Mouse (Mus musculus): ENCODE data around the gene Diaph2.

DNA sequence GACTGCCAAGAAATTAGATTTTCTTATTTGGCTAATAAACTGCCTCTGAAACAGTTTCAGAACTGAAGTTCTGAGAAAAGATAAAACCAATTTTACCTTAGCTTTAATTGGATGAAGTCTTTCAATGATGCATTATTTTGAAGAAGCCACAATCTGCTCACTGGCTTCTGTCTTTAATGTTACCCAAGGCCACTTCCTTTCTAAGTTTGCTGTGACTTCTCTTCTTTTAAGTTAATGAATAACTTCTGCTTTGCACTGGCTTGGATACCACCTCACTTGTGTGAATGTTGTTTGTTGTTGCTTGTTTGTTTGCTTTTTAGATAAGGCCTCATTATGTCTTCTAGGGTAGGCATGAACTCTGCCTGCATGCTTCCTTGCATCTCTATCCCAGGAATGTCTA, 10.3 kb upstream of the Diaph2 start:
- TF ChIP-seq CTCF (IDR thresholded peaks at IDR 0.05; ENCODE audit: control insufficient read depth, insufficient read depth, low read length) (no peak), POLR2A (IDR thresholded peaks at IDR 0.05; ENCODE audit: borderline replicate concordance, control insufficient read depth, low read depth, low read length) (no peak)

All from bone marrow, adult 2 months (tissue).